Mouse (Mus musculus): ENCODE results near the gene Rab20. TPM values are rescaled to one million over a fixed set of nuclear protein-coding genes. Genes with fewer than 3 reads are reported as not detected.
"Not testable (repeated sequence)": the region's sequence is repeated elsewhere in the genome, so short reads cannot be mapped to it uniquely, and the experiment has no call there.

Gene Rab20
- total RNA-seq, 1 experiment from 2014 or later, result 5.0 TPM

- ATAC-seq (replicated peaks in 1 of 2; ENCODE audit: insufficient read depth in 1 of 2, low FRiP score in 2 of 2, low TSS enrichment in 1 of 2, low read depth in 1 of 2, poor library complexity in 2 of 2, severe bottlenecking in 2 of 2), result not testable (repeated sequence)
Observed at GRCm38 (mm10) chr8:11492340-11492739, 13.8 kb upstream of the Rab20 start.

GRCm38 (mm10) chr8:11487229-11487628 lies 8.7 kb upstream of the Rab20 start:
- no peak for ATAC-seq (replicated peaks in 1 of 2; ENCODE audit: insufficient read depth in 1 of 2, low FRiP score in 2 of 2, low TSS enrichment in 1 of 2, low read depth in 1 of 2, poor library complexity in 2 of 2, severe bottlenecking in 2 of 2)

- peak; percentile 70 to 71; a peak in 3 of 4 replicates for ATAC-seq (replicated peaks in 1 of 2; ENCODE audit: insufficient read depth in 1 of 2, low FRiP score in 2 of 2, low TSS enrichment in 1 of 2, low read depth in 1 of 2, poor library complexity in 2 of 2, severe bottlenecking in 2 of 2)
Observed at GRCm38 (mm10) chr8:11486142-11486541, 7.6 kb upstream of the Rab20 start.

- no peak for ATAC-seq (replicated peaks in 1 of 2; ENCODE audit: insufficient read depth in 1 of 2, low FRiP score in 2 of 2, low TSS enrichment in 1 of 2, low read depth in 1 of 2, poor library complexity in 2 of 2, severe bottlenecking in 2 of 2)
Observed at GRCm38 (mm10) chr8:11482537-11482936, 4.0 kb upstream of the Rab20 start.

GRCm38 (mm10) chr8:11481876-11482275 lies 3.4 kb upstream of the Rab20 start:
- no peak for ATAC-seq (replicated peaks in 1 of 2; ENCODE audit: insufficient read depth in 1 of 2, low FRiP score in 2 of 2, low TSS enrichment in 1 of 2, low read depth in 1 of 2, poor library complexity in 2 of 2, severe bottlenecking in 2 of 2)

GRCm38 (mm10) chr8:11479591-11479990 lies 1.1 kb upstream of the Rab20 start:
- no peak for ATAC-seq (replicated peaks in 1 of 2; ENCODE audit: insufficient read depth in 1 of 2, low FRiP score in 2 of 2, low TSS enrichment in 1 of 2, low read depth in 1 of 2, poor library complexity in 2 of 2, severe bottlenecking in 2 of 2)

DNA sequence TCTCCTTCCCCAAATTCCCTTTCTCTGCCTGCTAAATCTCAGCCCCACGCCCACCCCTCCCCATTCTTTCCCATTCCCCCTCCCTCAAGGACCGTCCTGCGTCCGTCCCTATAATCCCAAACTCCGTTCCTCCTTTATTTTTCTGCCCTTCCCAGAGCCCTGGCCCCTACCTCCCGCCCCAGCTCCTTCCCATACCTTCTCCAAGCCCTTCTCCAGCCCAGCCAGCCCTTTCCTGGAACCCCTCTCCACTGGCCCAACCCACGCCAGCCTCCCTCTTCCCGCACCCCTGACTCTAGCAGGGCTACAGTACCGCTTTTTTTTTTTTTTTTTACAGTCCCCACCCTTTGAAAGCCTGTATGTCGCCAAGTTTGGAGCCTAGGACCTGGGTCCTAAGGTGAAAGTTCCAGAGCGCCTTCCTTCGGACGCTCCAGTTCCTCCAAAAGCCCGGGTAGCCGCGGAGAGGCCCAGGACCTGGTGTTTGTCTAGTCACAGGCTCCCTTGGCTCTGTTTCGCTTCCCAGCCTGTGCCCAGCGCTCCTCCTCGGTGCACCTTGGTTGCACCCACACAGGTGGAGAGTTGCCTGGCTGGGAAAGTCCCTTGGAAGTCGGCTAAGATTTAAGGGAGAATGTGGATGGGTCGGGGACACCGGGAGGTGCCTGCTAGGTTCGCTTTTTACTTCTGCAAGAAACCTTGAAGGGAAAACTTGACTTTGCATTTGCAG lies 457 bp upstream of the Rab20 start:
- ATAC-seq (replicated peaks in 1 of 2; ENCODE audit: insufficient read depth in 1 of 2, low FRiP score in 2 of 2, low TSS enrichment in 1 of 2, low read depth in 1 of 2, poor library complexity in 2 of 2, severe bottlenecking in 2 of 2), result no peak

DNA sequence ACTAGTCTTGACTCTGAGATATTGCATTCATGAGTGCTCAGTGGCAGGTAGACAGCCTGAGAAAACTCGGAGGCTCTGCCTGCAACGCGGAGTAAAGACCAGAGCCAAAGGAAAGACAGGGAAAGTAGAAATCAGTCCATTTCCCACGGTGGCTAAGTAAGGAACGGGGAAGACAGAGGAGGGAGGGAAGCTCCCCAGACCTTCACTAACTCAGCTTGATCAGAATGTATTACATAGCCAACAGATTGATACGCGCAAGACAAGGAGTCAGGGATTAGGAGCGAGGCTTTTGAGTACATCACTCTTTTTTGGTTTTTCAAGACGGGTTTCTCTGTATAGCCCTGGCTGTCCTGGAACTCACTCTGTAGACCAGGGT lies 1.3 kb downstream of the Rab20 start:
- no peak for ATAC-seq (replicated peaks in 1 of 2; ENCODE audit: insufficient read depth in 1 of 2, low FRiP score in 2 of 2, low TSS enrichment in 1 of 2, low read depth in 1 of 2, poor library complexity in 2 of 2, severe bottlenecking in 2 of 2)

- ATAC-seq (replicated peaks in 1 of 2; ENCODE audit: insufficient read depth in 1 of 2, low FRiP score in 2 of 2, low TSS enrichment in 1 of 2, low read depth in 1 of 2, poor library complexity in 2 of 2, severe bottlenecking in 2 of 2), result peak; percentile 47 to 58; a peak in 3 of 4 replicates
Observed at GRCm38 (mm10) chr8:11476338-11477177, 2.0 kb downstream of the Rab20 start.

- ATAC-seq (replicated peaks in 1 of 2; ENCODE audit: insufficient read depth in 1 of 2, low FRiP score in 2 of 2, low TSS enrichment in 1 of 2, low read depth in 1 of 2, poor library complexity in 2 of 2, severe bottlenecking in 2 of 2), result no peak
Observed at GRCm38 (mm10) chr8:11475876-11476275, 2.6 kb downstream of the Rab20 start.

GRCm38 (mm10) chr8:11475397-11475796 lies 3.1 kb downstream of the Rab20 start:
- no peak for ATAC-seq (replicated peaks in 1 of 2; ENCODE audit: insufficient read depth in 1 of 2, low FRiP score in 2 of 2, low TSS enrichment in 1 of 2, low read depth in 1 of 2, poor library complexity in 2 of 2, severe bottlenecking in 2 of 2)

- ATAC-seq (replicated peaks in 1 of 2; ENCODE audit: insufficient read depth in 1 of 2, low FRiP score in 2 of 2, low TSS enrichment in 1 of 2, low read depth in 1 of 2, poor library complexity in 2 of 2, severe bottlenecking in 2 of 2), result no peak
Observed at GRCm38 (mm10) chr8:11473072-11473471, 5.4 kb downstream of the Rab20 start.

DNA sequence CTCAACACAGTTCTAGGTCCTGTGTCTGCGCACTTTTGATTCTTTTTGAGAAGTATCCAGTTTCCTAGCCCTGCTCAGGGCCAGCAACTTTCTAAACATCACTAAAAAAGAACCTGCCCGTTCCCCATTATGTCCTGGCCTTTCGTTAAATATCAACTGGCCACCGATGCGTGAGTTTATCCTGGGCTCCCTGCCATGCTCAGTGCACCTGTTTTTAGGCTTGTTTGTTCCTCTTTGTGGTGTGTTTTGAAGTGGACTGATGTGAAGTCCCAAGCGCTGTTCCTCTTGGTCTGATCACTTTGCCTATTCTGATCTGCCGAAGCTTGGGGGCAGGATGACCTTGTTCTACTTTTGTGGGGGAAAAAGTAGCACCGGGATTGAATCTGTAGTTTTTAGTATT lies 7.2 kb downstream of the Rab20 start:
- ATAC-seq (replicated peaks in 1 of 2; ENCODE audit: insufficient read depth in 1 of 2, low FRiP score in 2 of 2, low TSS enrichment in 1 of 2, low read depth in 1 of 2, poor library complexity in 2 of 2, severe bottlenecking in 2 of 2), result peak; percentile 61 to 62

- ATAC-seq (replicated peaks in 1 of 2; ENCODE audit: insufficient read depth in 1 of 2, low FRiP score in 2 of 2, low TSS enrichment in 1 of 2, low read depth in 1 of 2, poor library complexity in 2 of 2, severe bottlenecking in 2 of 2), result no peak
Observed at GRCm38 (mm10) chr8:11470694-11471093, 7.8 kb downstream of the Rab20 start.

DNA sequence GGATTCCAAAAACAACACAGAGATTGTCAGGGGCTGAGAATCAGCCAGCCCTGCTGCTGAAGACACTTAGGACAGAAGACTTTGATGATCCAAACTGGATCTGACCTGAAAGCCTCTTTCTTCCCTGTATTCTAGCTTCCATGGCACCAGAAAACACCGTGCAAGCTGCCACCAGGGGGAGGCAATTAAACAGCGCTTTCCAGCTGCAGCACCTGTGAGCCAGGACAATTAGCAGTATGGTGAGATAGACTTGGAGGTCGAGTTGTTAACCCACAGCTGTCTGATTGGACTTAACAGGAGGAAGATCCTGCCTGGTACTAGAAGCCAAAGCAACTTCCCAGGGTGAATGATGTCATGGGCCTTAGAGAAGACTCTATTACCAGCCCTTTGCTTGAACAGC lies 9.4 kb downstream of the Rab20 start:
- ATAC-seq (replicated peaks in 1 of 2; ENCODE audit: insufficient read depth in 1 of 2, low FRiP score in 2 of 2, low TSS enrichment in 1 of 2, low read depth in 1 of 2, poor library complexity in 2 of 2, severe bottlenecking in 2 of 2), result no peak

DNA sequence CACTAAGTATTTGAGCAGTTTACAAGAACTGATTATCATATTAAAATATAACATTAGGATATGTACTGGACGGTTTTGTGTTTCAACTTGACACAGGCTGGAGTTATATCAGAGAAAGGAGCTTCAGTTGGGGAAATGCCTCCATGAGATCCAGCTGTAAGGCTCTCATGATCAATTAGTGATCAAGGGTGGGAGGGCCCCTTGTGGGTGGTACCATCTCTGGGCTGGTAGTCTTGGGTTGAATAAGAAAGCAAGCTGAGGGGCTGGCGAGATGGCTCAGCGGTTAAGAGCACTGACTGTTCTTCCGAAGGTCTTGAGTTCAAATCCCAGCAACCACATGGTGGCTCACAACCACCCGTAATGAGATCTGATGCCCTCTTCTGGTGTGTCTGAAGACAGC lies 12.0 kb downstream of the Rab20 start:
- ATAC-seq (replicated peaks in 1 of 2; ENCODE audit: insufficient read depth in 1 of 2, low FRiP score in 2 of 2, low TSS enrichment in 1 of 2, low read depth in 1 of 2, poor library complexity in 2 of 2, severe bottlenecking in 2 of 2), result not testable (repeated sequence)

- ATAC-seq (replicated peaks in 1 of 2; ENCODE audit: insufficient read depth in 1 of 2, low FRiP score in 2 of 2, low TSS enrichment in 1 of 2, low read depth in 1 of 2, poor library complexity in 2 of 2, severe bottlenecking in 2 of 2), result no peak
Observed at GRCm38 (mm10) chr8:11465619-11466018, 12.9 kb downstream of the Rab20 start.

DNA sequence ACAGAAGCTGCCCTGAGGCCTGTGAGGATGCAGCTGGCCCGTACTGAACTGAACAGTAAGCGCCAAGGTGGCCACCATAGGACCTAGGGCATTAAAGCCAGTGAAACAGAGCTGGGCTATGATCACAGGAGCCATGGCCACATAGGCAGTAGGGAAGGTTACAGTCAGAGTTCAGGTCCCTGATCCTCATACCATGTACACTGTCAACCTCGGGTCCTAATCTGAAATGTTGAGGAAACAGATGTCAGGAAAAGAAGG lies 13.9 kb downstream of the Rab20 start:
- 0 out of 4 replicates have a peak, but pooled peaks of 1 of the 2 experiments have one; percentile 3 for ATAC-seq (replicated peaks in 1 of 2; ENCODE audit: insufficient read depth in 1 of 2, low FRiP score in 2 of 2, low TSS enrichment in 1 of 2, low read depth in 1 of 2, poor library complexity in 2 of 2, severe bottlenecking in 2 of 2)
